Mouse (Mus musculus): ENCODE results near the gene Calcr. TPM values are rescaled to one million over a fixed set of nuclear protein-coding genes. Genes with fewer than 3 reads are reported as not detected.

Calcr gene
- polyA plus RNA-seq (2014; fragmentation: Illumina TruSeq; extraction: RNeasy Lipid Tissue Mini Kit (QIAGEN cat#74804); ENCODE audit: low read depth, low replicate concordance), result not detected

DNA sequence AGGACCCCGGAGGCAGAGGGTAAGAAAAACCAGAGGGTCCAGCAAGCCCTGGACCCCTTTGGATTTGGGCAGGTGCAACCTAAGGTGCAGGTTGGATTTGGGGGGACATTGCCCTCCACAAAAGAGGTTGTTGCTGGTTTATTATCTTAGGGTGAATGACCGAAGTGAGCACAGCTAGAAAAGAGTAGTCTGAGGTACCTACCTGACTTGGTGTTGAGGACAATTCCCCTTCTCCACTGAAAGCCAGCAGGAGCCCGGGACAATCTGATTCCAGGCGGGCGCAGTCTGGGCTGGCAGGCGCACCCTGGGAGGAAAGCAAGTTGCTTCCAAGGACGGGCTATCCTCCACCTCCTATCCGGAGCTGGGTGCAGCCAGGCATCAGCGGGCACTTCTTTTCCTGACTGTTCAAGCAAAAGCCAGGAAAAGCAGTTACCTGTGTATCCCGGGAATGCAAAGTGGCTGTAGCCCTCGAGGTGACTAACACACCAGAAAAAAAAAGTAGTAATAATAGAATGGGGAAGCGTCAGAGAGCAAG is at the start of gene Calcr:
Gene Calcr (minus strand): TSS at position 485 of the 535 bp plus-strand sequence.

Other genes with a start within 250 kb of the Calcr start
- gene Tfpi2, start 224.2 kb upstream of the Calcr start, polyA plus RNA-seq (2014; fragmentation: Illumina TruSeq; extraction: RNeasy Lipid Tissue Mini Kit (QIAGEN cat#74804); ENCODE audit: low read depth, low replicate concordance), result 2.4 TPM
- gene Gngt1, start 229.1 kb upstream of the Calcr start, polyA plus RNA-seq (2014; fragmentation: Illumina TruSeq; extraction: RNeasy Lipid Tissue Mini Kit (QIAGEN cat#74804); ENCODE audit: low read depth, low replicate concordance), result not detected
- gene Gng11, start 239.2 kb upstream of the Calcr start, polyA plus RNA-seq (2014; fragmentation: Illumina TruSeq; extraction: RNeasy Lipid Tissue Mini Kit (QIAGEN cat#74804); ENCODE audit: low read depth, low replicate concordance), result 69.2 TPM